Mouse (Mus musculus): ENCODE measurements around the gene Timd4. TPM values are rescaled to one million over a fixed set of nuclear protein-coding genes. Genes with fewer than 3 reads are reported as not detected.

The Timd4 gene
- 0.27 TPM in 1 of 2 replicates, not detected in the other for polyA plus RNA-seq (2015; fragmentation: Nextera tagmentation; extraction: Ambion mirVana)

DNA sequence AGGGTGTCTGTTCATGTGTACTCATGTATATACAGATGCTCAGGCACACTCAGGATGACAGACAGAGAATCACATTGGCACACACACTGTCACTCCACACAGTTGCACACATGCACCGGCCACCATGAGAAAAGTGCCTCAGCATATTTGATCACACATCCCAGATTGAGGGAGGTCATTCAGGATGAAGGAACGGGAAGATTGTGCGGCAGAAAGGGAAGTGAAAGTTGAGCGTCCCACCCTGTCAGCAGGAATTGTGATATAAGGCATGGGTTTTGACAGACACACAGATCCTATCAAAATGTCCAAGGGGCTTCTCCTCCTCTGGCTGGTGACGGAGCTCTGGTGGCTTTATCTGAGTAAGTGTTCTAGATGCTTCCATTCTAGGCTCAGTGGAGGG lies at the start of gene Timd4:
Timd4 (plus strand) TSS at position 290 of the 400 bp plus-strand sequence.
- no peaks in the 10 kb centered on the region for H3K36me3 ChIP-seq
- no peak within 1 kb of the TSS for H3K4me3 ChIP-seq (replicated peaks)
- H3K27me3 ChIP-seq, result no peaks in the 10 kb centered on the region
- no peak within 1 kb of the TSS for H3K9ac ChIP-seq
- no peak for ATAC-seq (ENCODE audit: insufficient number of reproducible peaks, low FRiP score, low TSS enrichment, low read depth)
- no peak within 1 kb of the TSS for H3K27ac ChIP-seq (replicated peaks)
- no peaks in the 10 kb centered on the region for H3K4me1 ChIP-seq
- 83% methylated on average over 5 of the region's 5 CpGs for WGBS
- no peak within 1 kb of the TSS for H3K4me2 ChIP-seq (replicated peaks)
- no peaks in the 10 kb centered on the region for H3K9me3 ChIP-seq (replicated peaks)

DNA sequence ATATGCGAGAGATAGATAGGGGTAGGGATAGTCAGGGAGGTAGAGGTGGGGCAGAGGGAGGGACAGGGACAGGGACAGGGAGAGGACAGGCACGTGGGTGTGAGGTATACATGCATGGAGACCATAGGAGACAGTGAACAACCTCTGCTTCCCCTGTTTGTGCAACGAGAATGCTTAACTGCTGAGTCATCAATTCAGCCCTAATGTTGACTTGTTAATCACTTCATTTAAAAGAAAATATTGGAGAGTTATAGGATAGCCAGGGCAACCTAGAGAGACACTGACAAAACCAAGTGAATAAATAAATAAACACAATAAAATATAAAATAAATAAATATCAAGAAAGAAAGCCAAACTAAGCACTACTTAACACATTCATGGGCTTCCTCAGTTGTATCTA lies 33.7 kb upstream of the Timd4 start:
- Histone ChIP-seq H3K9ac (no peak overlapping the region), H3K36me3 (no peaks in the 10 kb centered on the region), H3K9me3 (replicated peaks) (no peaks in the 10 kb centered on the region), H3K4me2 (replicated peaks) (no peak overlapping the region), H3K27me3 (no peaks in the 10 kb centered on the region), H3K27ac (replicated peaks) (no peak overlapping the region), H3K4me1 (no peaks in the 10 kb centered on the region), H3K4me3 (replicated peaks) (no peak overlapping the region)
- no peak for ATAC-seq (ENCODE audit: insufficient number of reproducible peaks, low FRiP score, low TSS enrichment, low read depth)
- 76% methylated on average over 3 of the region's 3 CpGs for WGBS

DNA sequence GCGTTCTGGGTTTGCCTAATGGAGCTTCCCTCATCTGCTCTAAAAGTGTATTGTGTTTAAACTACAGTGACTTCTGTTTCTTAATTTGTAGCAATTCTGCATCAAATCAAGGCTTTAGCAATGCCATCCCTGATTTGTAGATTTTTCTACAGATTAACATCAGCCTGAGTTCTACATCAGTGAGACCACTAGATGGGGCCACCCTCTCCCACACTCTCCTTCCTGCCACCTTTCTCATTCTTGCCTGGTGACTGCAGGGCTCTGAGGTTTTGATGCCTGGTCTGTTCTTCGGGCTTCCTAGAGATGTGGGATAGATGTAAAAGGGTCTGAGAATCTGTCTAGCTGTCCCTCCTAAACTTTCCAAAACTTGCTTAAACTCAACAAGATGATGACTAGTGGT lies 30.8 kb upstream of the Timd4 start:
- Histone ChIP-seq H3K9me3 (replicated peaks) (no peaks in the 10 kb centered on the region), H3K4me1 (no peaks in the 10 kb centered on the region), H3K9ac (no peak overlapping the region), H3K27me3 (no peaks in the 10 kb centered on the region), H3K36me3 (no peaks in the 10 kb centered on the region), H3K4me3 (replicated peaks) (no peak overlapping the region), H3K27ac (replicated peaks) (no peak overlapping the region), H3K4me2 (replicated peaks) (no peak overlapping the region)
- WGBS, result 72% methylated on average over 2 of the region's 2 CpGs
- no peak for ATAC-seq (ENCODE audit: insufficient number of reproducible peaks, low FRiP score, low TSS enrichment, low read depth)

- no peaks in the 10 kb centered on the region for H3K27me3 ChIP-seq
- 85% methylated on average over 2 of the region's 2 CpGs for WGBS
- H3K4me1 ChIP-seq, result no peaks in the 10 kb centered on the region
- H3K4me3 ChIP-seq (replicated peaks), result no peak overlapping the region
- H3K27ac ChIP-seq (replicated peaks), result no peak overlapping the region
- no peak for ATAC-seq (ENCODE audit: insufficient number of reproducible peaks, low FRiP score, low TSS enrichment, low read depth)
- H3K9me3 ChIP-seq (replicated peaks), result no peaks in the 10 kb centered on the region
- H3K9ac ChIP-seq, result no peak overlapping the region
- no peak overlapping the region for H3K4me2 ChIP-seq (replicated peaks)
- no peaks in the 10 kb centered on the region for H3K36me3 ChIP-seq
Measured at GRCm38 (mm10) chr11:46804440-46804839, 6.2 kb upstream of the Timd4 start.

DNA sequence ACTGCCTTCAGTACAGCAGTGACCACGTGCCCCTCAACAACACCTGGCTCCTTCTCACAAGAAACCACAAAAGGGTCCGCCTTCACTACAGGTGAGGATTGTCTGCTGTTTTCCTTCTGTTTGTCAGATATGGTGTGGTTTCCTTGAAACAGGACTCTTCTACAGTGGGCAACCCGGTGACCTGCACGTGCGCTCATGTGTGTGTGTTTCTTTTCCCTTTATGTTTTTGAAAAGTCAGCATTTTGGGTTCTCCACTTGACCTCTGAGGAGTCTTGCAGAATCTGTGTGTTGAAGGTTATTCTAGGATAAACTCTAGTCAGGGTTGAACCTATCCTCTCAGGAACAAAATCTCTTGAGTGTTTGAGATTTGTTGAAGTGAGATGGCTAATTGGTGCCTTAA lies 7.1 kb downstream of the Timd4 start:
- H3K4me3 ChIP-seq (replicated peaks), result no peak overlapping the region
- H3K27ac ChIP-seq (replicated peaks), result no peak overlapping the region
- ATAC-seq (ENCODE audit: insufficient number of reproducible peaks, low FRiP score, low TSS enrichment, low read depth), result no peak
- no peaks in the 10 kb centered on the region for H3K27me3 ChIP-seq
- no peak overlapping the region for H3K9ac ChIP-seq
- no peaks in the 10 kb centered on the region for H3K4me1 ChIP-seq
- no peaks in the 10 kb centered on the region for H3K9me3 ChIP-seq (replicated peaks)
- H3K36me3 ChIP-seq, result no peaks in the 10 kb centered on the region
- WGBS, result 83% methylated on average over 5 of the region's 5 CpGs
- no peak overlapping the region for H3K4me2 ChIP-seq (replicated peaks)

DNA sequence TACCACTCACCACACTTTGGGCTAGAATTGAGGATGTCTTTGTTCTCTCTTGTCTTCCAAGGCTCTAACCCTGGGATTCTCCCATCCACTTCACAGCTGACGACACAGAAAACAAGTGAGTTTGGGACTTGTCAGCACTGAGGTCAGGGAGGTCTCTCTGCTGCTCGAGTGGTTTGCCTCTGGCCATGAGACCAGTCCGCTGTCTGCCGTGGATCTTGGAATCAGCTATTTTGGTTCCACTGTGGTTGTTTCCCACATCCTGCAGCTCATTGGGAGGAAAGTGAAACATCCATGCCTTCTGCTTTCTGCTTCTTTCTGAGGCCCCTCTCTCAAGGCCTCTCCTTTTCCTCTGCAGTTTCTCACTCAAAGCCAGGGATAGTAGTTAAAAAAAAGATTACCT lies 9.3 kb downstream of the Timd4 start:
- 19% methylated on average over 4 of the region's 4 CpGs for WGBS
- Histone ChIP-seq H3K4me3 (replicated peaks) (no peak overlapping the region), H3K4me2 (replicated peaks) (no peak overlapping the region), H3K4me1 (no peaks in the 10 kb centered on the region), H3K9ac (no peak overlapping the region), H3K27ac (replicated peaks) (no peak overlapping the region), H3K9me3 (replicated peaks) (no peaks in the 10 kb centered on the region), H3K36me3 (no peaks in the 10 kb centered on the region), H3K27me3 (no peaks in the 10 kb centered on the region)
- peak; percentile 7; the same call in 1 of the 2 replicates for ATAC-seq (ENCODE audit: insufficient number of reproducible peaks, low FRiP score, low TSS enrichment, low read depth)

DNA sequence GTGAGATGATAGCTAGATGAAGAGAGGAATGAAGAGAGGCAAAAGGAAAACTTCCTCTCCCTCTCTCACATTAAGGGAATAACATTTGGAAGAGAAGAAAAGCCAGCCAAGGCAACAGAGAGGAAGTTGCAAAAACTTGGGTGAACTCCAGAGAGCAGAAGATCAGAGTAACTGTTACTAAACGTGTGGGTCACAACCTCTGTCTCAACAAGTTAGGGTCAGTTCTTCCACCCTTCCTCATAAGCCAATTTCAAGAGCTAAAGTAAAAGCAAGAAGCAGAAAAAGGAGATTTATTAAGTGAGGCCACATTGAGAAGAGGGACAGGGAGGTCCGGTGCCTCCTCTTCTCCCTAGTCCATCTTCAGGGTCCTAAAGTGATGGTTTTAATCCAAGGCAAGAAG lies 19.7 kb downstream of the Timd4 start:
- Histone ChIP-seq H3K4me3 (replicated peaks) (no peak overlapping the region), H3K4me1 (no peaks in the 10 kb centered on the region), H3K9ac (no peak overlapping the region), H3K27me3 (no peaks in the 10 kb centered on the region), H3K4me2 (replicated peaks) (no peak overlapping the region), H3K36me3 (no peaks in the 10 kb centered on the region), H3K9me3 (replicated peaks) (no peaks in the 10 kb centered on the region), H3K27ac (replicated peaks) (no peak overlapping the region)
- WGBS, result 79% methylated on average over 2 of the region's 2 CpGs
- ATAC-seq (ENCODE audit: insufficient number of reproducible peaks, low FRiP score, low TSS enrichment, low read depth), result no peak

- H3K4me1 ChIP-seq, result no peaks in the 10 kb centered on the region
- H3K4me2 ChIP-seq (replicated peaks), result no peak overlapping the region
- no peak overlapping the region for H3K9ac ChIP-seq
- no peak overlapping the region for H3K27ac ChIP-seq (replicated peaks)
- ATAC-seq (ENCODE audit: insufficient number of reproducible peaks, low FRiP score, low TSS enrichment, low read depth), result no peak
- H3K9me3 ChIP-seq (replicated peaks), result no peaks in the 10 kb centered on the region
- H3K36me3 ChIP-seq, result no peaks in the 10 kb centered on the region
- no peaks in the 10 kb centered on the region for H3K27me3 ChIP-seq
- WGBS, result 83% methylated on average over 1 of the region's 1 CpGs
- no peak overlapping the region for H3K4me3 ChIP-seq (replicated peaks)
Measured at GRCm38 (mm10) chr11:46835080-46835479, 24.5 kb downstream of the Timd4 start.

DNA sequence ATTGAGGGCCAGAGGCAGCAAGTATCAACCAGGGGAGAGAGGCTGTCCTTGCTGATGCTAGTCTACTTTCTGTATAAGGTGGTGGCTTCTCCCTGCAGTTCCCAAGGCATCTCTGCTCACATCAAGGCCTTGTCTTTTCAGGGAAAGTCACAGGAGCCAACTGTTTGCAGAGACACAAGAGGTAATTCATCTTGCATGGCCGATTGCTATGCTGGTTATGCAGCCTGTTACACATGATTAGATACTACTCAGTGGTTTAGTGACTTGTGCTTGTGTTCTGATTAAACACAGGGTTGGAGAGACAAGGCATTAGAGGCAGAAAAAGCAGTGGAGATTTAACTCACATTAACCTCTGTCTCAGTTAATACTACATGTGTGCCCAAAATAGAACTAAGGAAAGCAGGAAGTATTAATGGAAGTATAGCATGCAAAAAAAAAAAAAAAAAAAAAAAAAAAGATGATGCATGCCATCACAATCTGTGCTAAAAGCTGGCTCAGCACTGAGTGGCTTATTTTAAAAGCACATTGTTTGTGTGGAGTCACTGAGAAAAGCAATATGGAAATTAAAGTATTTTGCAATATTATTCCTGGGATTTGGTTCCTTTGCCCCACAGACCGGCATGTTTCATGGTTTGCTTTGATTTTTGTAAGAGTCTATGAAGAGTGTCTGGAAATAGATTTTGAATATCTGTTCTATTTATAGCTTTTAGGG lies 31.6 kb downstream of the Timd4 start:
- WGBS, result 43% methylated on average over 2 of the region's 2 CpGs
- ATAC-seq (ENCODE audit: insufficient number of reproducible peaks, low FRiP score, low TSS enrichment, low read depth), result no peak
- no peak overlapping the region for H3K27ac ChIP-seq (replicated peaks)

DNA sequence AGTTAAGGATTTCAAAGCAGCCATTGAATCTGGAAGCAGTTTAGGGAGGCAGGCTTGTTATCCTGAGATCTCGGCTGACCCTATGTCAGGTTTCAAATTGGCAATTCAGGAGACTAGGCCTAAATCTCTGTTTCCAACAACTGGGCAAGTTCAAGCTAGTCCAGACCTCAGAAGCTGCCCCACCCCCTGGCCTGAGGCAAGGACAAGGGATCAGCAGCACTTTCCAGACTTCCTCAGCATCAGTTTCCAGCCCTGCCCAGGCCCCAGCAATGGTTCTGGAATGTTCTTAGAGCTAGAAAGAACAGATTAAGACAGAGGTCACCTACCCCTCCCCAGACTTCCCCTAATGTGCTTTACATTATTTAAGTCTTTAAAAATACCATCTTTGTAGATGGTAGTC lies 36.1 kb downstream of the Timd4 start:
- Histone ChIP-seq H3K4me2 (replicated peaks) (no peak overlapping the region), H3K4me3 (replicated peaks) (no peak overlapping the region), H3K9ac (no peak overlapping the region), H3K27me3 (no peaks in the 10 kb centered on the region), H3K4me1 (no peaks in the 10 kb centered on the region), H3K27ac (replicated peaks) (no peak overlapping the region), H3K9me3 (replicated peaks) (no peaks in the 10 kb centered on the region), H3K36me3 (no peaks in the 10 kb centered on the region)
- 42% methylated on average over 1 of the region's 1 CpGs for WGBS
- no peak for ATAC-seq (ENCODE audit: insufficient number of reproducible peaks, low FRiP score, low TSS enrichment, low read depth)

More for the DNA sequence above, 31.6 kb downstream of the Timd4 start:
- no peaks in the 10 kb centered on the region for H3K9me3 ChIP-seq (replicated peaks)
- no peak overlapping the region for H3K9ac ChIP-seq
- H3K4me3 ChIP-seq (replicated peaks), result no peak overlapping the region
- H3K4me2 ChIP-seq (replicated peaks), result no peak overlapping the region
- H3K36me3 ChIP-seq, result no peaks in the 10 kb centered on the region
- no peaks in the 10 kb centered on the region for H3K27me3 ChIP-seq
- no peaks in the 10 kb centered on the region for H3K4me1 ChIP-seq

GRCm38 (mm10) chr11:46847827-46848220 lies 37.2 kb downstream of the Timd4 start:
- WGBS, result 51% methylated on average over 3 of the region's 3 CpGs
- ATAC-seq (ENCODE audit: insufficient number of reproducible peaks, low FRiP score, low TSS enrichment, low read depth), result no peak
- no peak overlapping the region for H3K9ac ChIP-seq

More at GRCm38 (mm10) chr11:46847827-46848220, 37.2 kb downstream of the Timd4 start:
- no peak overlapping the region for H3K27ac ChIP-seq (replicated peaks)
- no peak overlapping the region for H3K4me3 ChIP-seq (replicated peaks)
- no peaks in the 10 kb centered on the region for H3K36me3 ChIP-seq
- no peaks in the 10 kb centered on the region for H3K27me3 ChIP-seq
- no peaks in the 10 kb centered on the region for H3K4me1 ChIP-seq
- no peaks in the 10 kb centered on the region for H3K9me3 ChIP-seq (replicated peaks)
- no peak overlapping the region for H3K4me2 ChIP-seq (replicated peaks)

Data from embryonic facial prominence, embryonic 15.5 days (tissue).